Mouse (Mus musculus) brain, adult 2 months (tissue): ENCODE results near the gene Ppm1m.
A peak's percentile ranks its signal among the peaks of the same experiment; 100 is the strongest.
"Not testable (repeated sequence)": the region's sequence is repeated elsewhere in the genome, so short reads cannot be mapped to it uniquely, and the experiment has no call there.

Experiments
- DNase-seq: peaks from one replicate; pipeline ENCODE4 v3.0.0; 2011; ENCODE audit warnings: low read depth, low spot score

Ppm1m gene

GRCm38 (mm10) chr9:106193930-106194807 is 5.4 kb downstream of the Ppm1m start:
- peak; percentile 74 for DNase-seq

DNA sequence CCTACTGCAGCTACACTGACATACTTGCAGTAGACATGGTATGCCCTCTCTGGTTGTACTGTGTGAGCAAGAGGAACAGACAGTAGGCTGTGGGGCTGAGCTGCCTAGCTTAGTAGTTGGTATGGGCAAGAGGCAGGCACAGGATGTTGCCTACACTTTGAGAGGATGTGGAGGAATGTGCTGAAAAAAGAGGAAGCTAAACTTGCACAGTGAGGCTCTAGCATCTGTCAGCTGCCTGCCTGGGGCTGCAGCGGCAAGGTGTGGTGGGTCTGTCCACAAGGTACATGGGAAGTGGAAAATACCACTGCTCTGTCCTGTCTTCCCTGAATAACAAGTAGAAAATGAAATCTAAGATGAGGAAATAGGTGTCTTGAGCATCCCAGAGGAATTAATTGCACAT is 6.5 kb downstream of the Ppm1m start:
- peak; percentile 74 for DNase-seq

DNA sequence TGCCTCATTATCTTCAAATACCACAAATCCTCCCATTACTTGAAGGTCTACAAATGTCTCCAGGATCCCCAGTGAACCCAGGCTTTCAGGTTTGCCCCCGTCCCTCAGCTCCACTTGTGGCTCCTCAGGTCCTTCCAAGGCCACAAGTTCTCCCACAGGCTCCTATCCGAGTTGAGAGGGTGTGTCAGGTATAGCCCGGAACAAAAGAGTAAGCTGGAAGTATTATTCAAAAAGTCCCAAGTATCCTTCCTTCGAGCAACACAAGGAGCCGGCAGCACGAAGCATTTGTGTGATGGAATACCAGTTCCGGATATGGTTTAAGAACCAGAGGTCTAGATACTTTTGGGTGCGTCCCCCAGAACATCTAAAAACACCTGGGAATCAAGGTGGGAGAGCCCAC is 7.5 kb downstream of the Ppm1m start:
- DNase-seq: no peak

DNA sequence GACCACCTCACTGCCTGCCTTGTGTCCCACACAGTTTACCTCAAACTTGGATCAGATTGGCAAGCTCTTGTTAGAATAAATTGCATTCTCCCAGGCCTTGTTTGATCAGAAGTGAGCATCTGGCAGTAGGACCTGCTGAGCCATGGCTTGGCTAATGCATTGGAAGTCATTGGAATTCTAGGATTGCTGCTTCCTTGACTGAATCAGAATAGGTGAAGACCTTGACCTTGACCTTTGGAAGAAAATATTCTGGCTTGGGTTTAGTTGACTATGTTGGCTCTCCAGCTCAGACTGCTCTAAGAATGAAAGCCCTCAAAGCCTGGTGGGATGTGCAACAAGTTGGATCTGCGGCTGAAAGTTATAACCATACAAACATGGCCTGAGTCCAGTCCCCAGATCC is 8.2 kb downstream of the Ppm1m start:
- no peak for DNase-seq

- DNase-seq: no peak
Observed at GRCm38 (mm10) chr9:106183996-106184395, 15.6 kb downstream of the Ppm1m start.

- DNase-seq: no peak
Observed at GRCm38 (mm10) chr9:106182146-106182545, 17.4 kb downstream of the Ppm1m start.

- no peak for DNase-seq
Observed at GRCm38 (mm10) chr9:106179964-106180363, 19.6 kb downstream of the Ppm1m start.

- no peak for DNase-seq
Observed at GRCm38 (mm10) chr9:106179454-106179853, 20.1 kb downstream of the Ppm1m start.

GRCm38 (mm10) chr9:106177799-106178198 is 21.7 kb downstream of the Ppm1m start:
- DNase-seq: no peak

GRCm38 (mm10) chr9:106176769-106177168 is 22.8 kb downstream of the Ppm1m start:
- no peak for DNase-seq

DNA sequence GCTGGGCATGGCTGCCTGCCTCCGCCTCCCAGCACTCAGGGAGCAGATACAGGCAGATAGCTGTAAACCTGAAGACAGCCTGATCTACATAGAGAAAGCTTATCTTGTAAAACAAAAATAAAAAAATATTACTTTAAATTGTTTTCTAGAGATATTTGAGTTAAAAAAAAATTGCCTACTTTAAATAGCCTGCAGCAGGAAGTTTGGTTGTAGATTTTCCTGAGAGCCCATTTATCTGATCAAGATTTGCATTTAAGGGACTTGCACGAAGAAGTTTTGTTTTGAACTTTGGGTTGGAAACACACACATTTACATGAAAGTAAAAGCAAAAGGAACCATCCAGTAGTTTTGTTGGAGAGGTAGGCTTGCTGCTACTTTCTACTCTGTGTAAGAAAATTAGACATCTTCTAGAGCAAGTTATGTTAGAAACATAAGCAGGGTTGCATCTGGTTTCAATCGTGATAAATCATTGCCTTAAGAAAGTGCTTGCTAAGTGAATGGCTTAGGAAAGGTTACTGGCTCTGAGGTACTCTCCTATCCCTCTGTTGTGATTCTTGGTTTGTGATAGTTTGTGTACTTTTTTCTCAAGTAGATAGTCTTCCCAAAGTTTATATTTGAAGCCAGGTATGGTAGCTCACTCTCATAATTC is 23.9 kb downstream of the Ppm1m start:
- no peak for DNase-seq

DNA sequence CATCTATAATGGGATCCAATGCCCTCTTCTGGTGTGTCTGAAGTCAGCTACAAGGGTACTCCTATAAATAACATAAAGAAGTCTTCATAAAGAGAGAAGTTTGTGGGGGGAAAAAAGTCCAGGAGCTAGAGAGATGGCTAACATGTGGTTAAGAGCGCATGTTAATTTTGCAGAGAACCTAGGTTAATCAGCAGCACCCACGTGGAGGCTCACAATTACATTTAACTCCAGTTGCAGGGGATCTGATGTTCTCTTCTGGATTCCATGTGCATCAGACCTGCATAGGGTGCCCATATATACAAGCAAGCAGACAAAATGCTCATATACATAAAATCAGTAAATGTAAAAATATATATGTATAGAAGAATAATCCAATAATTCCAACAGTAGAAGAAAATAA is 26.2 kb downstream of the Ppm1m start:
- no peak for DNase-seq

- peak; percentile 52 for DNase-seq
Observed at GRCm38 (mm10) chr9:106172527-106172926, 27.0 kb downstream of the Ppm1m start.

GRCm38 (mm10) chr9:106171346-106172158 is 28.0 kb downstream of the Ppm1m start:
- peak; percentile 80 for DNase-seq

DNA sequence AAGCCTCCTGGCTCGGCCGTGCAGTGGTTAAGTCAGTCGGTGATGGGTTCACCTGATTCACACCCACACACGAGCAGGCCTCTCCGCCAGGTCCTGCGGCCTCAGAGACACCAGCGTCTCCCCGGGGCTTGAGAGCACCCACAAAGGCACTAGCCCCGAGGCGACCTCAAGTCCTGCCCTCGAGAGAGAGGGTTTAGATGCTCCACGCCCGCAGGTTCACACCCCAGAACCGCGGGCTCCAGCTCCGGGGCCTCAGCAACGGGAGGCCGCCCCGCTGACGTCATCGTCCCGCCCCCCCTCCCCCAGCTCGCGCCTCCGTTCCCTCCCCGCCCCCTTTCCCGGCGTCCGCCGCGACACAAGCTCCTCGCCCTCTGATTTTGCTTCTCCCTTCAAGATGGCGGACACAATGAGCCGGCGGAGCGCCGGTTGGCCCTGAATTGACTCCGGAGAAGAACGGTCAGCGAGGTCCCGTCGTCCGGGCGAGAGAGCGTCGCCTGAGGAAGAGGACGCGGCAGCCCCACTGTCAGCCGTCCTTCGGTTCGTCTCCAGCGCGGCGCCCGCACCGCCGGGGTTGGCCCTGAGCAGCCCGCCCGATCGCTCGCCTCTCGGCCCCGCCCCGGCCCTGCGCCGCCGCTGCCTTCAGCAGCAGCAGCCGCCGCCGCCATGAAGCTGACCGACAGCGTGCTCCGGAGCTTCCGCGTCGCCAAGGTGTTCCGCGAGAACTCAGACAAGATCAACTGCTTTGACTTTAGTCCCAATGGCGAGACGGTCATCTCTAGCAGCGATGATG is 28.8 kb downstream of the Ppm1m start, which contains the start of gene Wdr82:
Gene Wdr82, plus strand, starts transcription at position 373 of the 790 bp plus-strand sequence.
- DNase-seq: peak; percentile 97

GRCm38 (mm10) chr9:106169917-106170316 is 29.6 kb downstream of the Ppm1m start:
- peak; percentile 58 for DNase-seq

- DNase-seq: not testable (repeated sequence)
Observed at GRCm38 (mm10) chr9:106169006-106169405, 30.5 kb downstream of the Ppm1m start.

DNA sequence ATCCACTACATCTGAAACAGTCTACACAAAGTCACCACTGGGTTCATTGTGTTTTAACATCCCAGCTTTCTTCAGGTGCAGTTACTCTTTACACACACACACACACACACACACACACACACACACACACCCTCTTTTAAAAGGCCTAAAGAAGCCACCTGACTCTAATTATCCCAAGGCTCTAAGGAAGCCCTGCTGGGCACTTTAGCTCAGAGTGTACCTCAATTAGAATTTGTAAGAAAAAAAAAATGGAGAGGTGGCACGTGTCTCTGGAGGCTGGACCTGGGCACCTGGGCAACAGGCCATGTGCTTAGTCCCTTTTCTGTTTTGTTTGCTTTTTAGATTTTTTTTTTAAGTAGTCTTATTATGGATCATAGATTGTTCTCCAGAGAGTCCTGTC is 31.8 kb downstream of the Ppm1m start:
- DNase-seq: no peak

GRCm38 (mm10) chr9:106167241-106167640 is 32.3 kb downstream of the Ppm1m start:
- DNase-seq: no peak

GRCm38 (mm10) chr9:106166709-106167108 is 32.8 kb downstream of the Ppm1m start:
- peak; percentile 66 for DNase-seq

GRCm38 (mm10) chr9:106160426-106160825 is 39.1 kb downstream of the Ppm1m start:
- DNase-seq: no peak
